In the genomic region with DNA sequence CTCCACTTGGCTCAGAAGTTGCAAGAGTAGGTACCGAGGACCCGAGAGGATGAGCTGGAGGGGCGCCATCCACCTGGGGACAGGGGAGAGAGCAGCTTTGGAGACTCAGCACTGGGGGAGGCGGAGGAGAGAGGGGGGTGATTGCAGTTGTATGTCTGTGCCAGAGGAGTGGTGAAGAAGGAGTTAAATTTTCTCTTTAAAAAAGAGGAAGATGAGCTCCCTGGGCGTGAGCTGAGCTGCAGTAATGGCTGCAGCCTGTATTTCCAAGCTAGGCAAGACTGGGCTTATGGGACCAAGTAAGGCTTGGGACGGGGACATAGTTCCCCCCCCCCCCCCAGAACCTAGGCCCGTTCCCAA, we compare ENCODE assay signal across 8 mouse cellular contexts. TPM values are rescaled to one million over a fixed set of nuclear protein-coding genes. Genes with fewer than 3 reads are reported as not detected.
A peak's percentile ranks its signal among the peaks of the same experiment; 100 is the strongest.
DNase-seq lines count a peak whose midpoint lies in the region; ATAC-seq and TF ChIP-seq lines count a peak whose summit lies in the region.

No protein-coding gene starts in this region.

- peak overlapping the region; percentile 99 for H3K27ac ChIP-seq in layer of hippocampus, adult 2 months
- H3K27ac ChIP-seq in embryonic facial prominence, embryonic 12.5 days: peak overlapping the region; percentile 92
- H3K27ac ChIP-seq in intestine, embryonic 16.5 days (ENCODE audit: low read length): peak overlapping the region; percentile 88; the same call in 1 of the 2 replicates

- peak overlapping the region; percentile 96 for H3K9ac ChIP-seq in embryonic facial prominence, embryonic 12.5 days
- peak overlapping the region; percentile 80 for H3K9ac ChIP-seq in intestine, embryonic 16.5 days (ENCODE audit: low read depth, low read length)

- H3K36me3 ChIP-seq in embryonic facial prominence, embryonic 12.5 days: 0 out of 2 replicates have a peak, but pooled peaks cover 6% of the 10 kb centered on the region
- H3K36me3 ChIP-seq in intestine, embryonic 16.5 days (ENCODE audit: control insufficient read depth, insufficient read depth, low read length): 0 out of 2 replicates have a peak, but pooled peaks cover 4% of the 10 kb centered on the region

- H3K9me3 ChIP-seq in embryonic facial prominence, embryonic 12.5 days: no peaks in the 10 kb centered on the region
- no peaks in the 10 kb centered on the region for H3K9me3 ChIP-seq in intestine, embryonic 16.5 days (ENCODE audit: control insufficient read depth, low read length)

- peaks cover 5% of the 10 kb centered on the region; the same call in 1 of the 2 replicates for H3K27me3 ChIP-seq in embryonic facial prominence, embryonic 12.5 days
- peaks cover 4% of the 10 kb centered on the region; the same call in 1 of the 2 replicates for H3K27me3 ChIP-seq in intestine, embryonic 16.5 days (replicated peaks; ENCODE audit: control insufficient read depth, insufficient read depth, low read length)

- H3K4me1 ChIP-seq in embryonic facial prominence, embryonic 12.5 days: peaks cover 26% of the 10 kb centered on the region
- H3K4me1 ChIP-seq in intestine, embryonic 16.5 days (ENCODE audit: control insufficient read depth, insufficient read depth, low read length): peaks cover 27% of the 10 kb centered on the region

- peak overlapping the region; percentile 98 for H3K4me3 ChIP-seq in layer of hippocampus, adult 2 months
- peak overlapping the region; percentile 97 for H3K4me3 ChIP-seq in embryonic facial prominence, embryonic 12.5 days
- peak overlapping the region; percentile 66 for H3K4me3 ChIP-seq in intestine, embryonic 16.5 days (ENCODE audit: low read length)

- whole genome bisulfite sequencing in embryonic facial prominence, embryonic 12.5 days: under 1% methylated on average over 7 of the region's 7 CpGs
- under 1% methylated on average over 7 of the region's 7 CpGs for WGBS in intestine, embryonic 16.5 days

- peak overlapping the region; percentile 85 for H3K4me2 ChIP-seq in embryonic facial prominence, embryonic 12.5 days (replicated peaks)
- peak overlapping the region; percentile 85 for H3K4me2 ChIP-seq in intestine, embryonic 16.5 days (ENCODE audit: low read depth, low read length)

- TF ChIP-seq CTCF in layer of hippocampus, adult 2 months (conservative IDR thresholded peaks at IDR 0.05): no peak

- ATAC-seq in embryonic facial prominence, embryonic 12.5 days (ENCODE audit: insufficient number of reproducible peaks, insufficient read depth, low FRiP score, low TSS enrichment): peak; percentile 7; the same call in 1 of the 2 replicates
- peak; percentile 20 for ATAC-seq in intestine, embryonic 16.5 days
- ATAC-seq in monocyte, adult 5-6 weeks (replicated peaks; ENCODE audit: insufficient number of reproducible peaks, low FRiP score, low TSS enrichment, poor library complexity, severe bottlenecking): peak; percentile 61

- DNase-seq in layer of hippocampus, adult 2 months (ENCODE audit: low spot score in 2 of 2): no peak
- DNase-seq in layer of hippocampus, adult 11-12 months (ENCODE audit: low spot score): no peak
- no peak for DNase-seq in natural killer cell, adult 2 months (ENCODE audit: low spot score in 2 of 2)
- DNase-seq in B cell, adult 2 months: no peak
- DNase-seq in gastrocnemius, postnatal 25 days: no peak

RNA-seq across cellular contexts. Expression of gene Arl8a, which starts 1.1 kb away (rescaled TPM):
- 100 to 1,000 TPM; 247 to 258 TPM for total RNA-seq in layer of hippocampus, adult 2 months (2021)
- polyA plus RNA-seq in embryonic facial prominence, embryonic 12.5 days (2016; fragmentation: Nextera tagmentation; extraction: Ambion mirVana): 78.6 and 81.2 TPM in 2 replicates
- 21.4 and 56.5 TPM in 2 replicates for polyA plus RNA-seq in intestine, embryonic 16.5 days (2015; fragmentation: Nextera tagmentation; extraction: Ambion mirVana)
- total RNA-seq in monocyte, adult 5-6 weeks (2017): 52.6 to 85.7 TPM (median 55.1 TPM) in 3 replicates
- total RNA-seq in gastrocnemius, postnatal 25 days (2021): 10 to 100 TPM; 14.9 to 15.7 TPM

RNA-seq across cellular contexts. Expression of gene Ptpn7, which starts 15.2 kb away (rescaled TPM):
- total RNA-seq in layer of hippocampus, adult 2 months (2021): not detected
- polyA plus RNA-seq in embryonic facial prominence, embryonic 12.5 days (2016; fragmentation: Nextera tagmentation; extraction: Ambion mirVana): 1.4 and 1.7 TPM in 2 replicates
- polyA plus RNA-seq in intestine, embryonic 16.5 days (2015; fragmentation: Nextera tagmentation; extraction: Ambion mirVana): 2.2 and 2.9 TPM in 2 replicates
- total RNA-seq in monocyte, adult 5-6 weeks (2017): 25.1 to 87.0 TPM (median 26.0 TPM) in 3 replicates
- under 1 TPM; 0.20 to 0.38 TPM for total RNA-seq in gastrocnemius, postnatal 25 days (2021)

RNA-seq across cellular contexts. Expression of gene Gpr37l1, which starts 19.8 kb away (rescaled TPM):
- 100 to 1,000 TPM; 193 to 194 TPM for total RNA-seq in layer of hippocampus, adult 2 months (2021)
- polyA plus RNA-seq in embryonic facial prominence, embryonic 12.5 days (2016; fragmentation: Nextera tagmentation; extraction: Ambion mirVana): not detected in 2 replicates
- polyA plus RNA-seq in intestine, embryonic 16.5 days (2015; fragmentation: Nextera tagmentation; extraction: Ambion mirVana): 0.71 and 0.77 TPM in 2 replicates
- not detected in 3 replicates for total RNA-seq in monocyte, adult 5-6 weeks (2017)
- under 1 TPM; 0.59 to 0.83 TPM for total RNA-seq in gastrocnemius, postnatal 25 days (2021)

RNA-seq across cellular contexts. Expression of gene Lgr6, which starts 42.6 kb away (rescaled TPM):
- 1 to 10 TPM; 2.4 TPM for total RNA-seq in layer of hippocampus, adult 2 months (2021)
- 3.5 and 3.9 TPM in 2 replicates for polyA plus RNA-seq in embryonic facial prominence, embryonic 12.5 days (2016; fragmentation: Nextera tagmentation; extraction: Ambion mirVana)
- 0.43 and 0.44 TPM in 2 replicates for polyA plus RNA-seq in intestine, embryonic 16.5 days (2015; fragmentation: Nextera tagmentation; extraction: Ambion mirVana)
- total RNA-seq in monocyte, adult 5-6 weeks (2017): 0.10 to 0.32 TPM in 2 of 3 replicates, not detected in the other
- total RNA-seq in gastrocnemius, postnatal 25 days (2021): under 1 TPM; 0.51 to 0.54 TPM

Comparison
In these comparisons a context has a peak if more than half of its experiments do, and no peak if none do; other contexts are left out.
1. ATAC-seq: peak in every context shown above with its lines; median percentile 61 in monocyte, adult 5-6 weeks; 20 in intestine, embryonic 16.5 days; 7 in embryonic facial prominence, embryonic 12.5 days.
2. RNA of gene Ptpn7, which starts 15.2 kb away (total RNA-seq): 25.1 to 87.0 TPM in monocyte, adult 5-6 weeks; 0.20 to 0.38 TPM in gastrocnemius, postnatal 25 days and not detected in layer of hippocampus, adult 2 months; every median in the first group is over 10 times any median in the second.
3. RNA of gene Gpr37l1, which starts 19.8 kb away (total RNA-seq): 193 to 194 TPM in layer of hippocampus, adult 2 months; 0.59 to 0.83 TPM in gastrocnemius, postnatal 25 days and not detected in monocyte, adult 5-6 weeks; every median in the first group is over 100 times any median in the second.
4. Peak in every context shown above with its lines, with median percentiles within 50 percentile points of each other: H3K27ac ChIP-seq and H3K4me3 ChIP-seq.